Mouse (Mus musculus): ENCODE data around the gene Tmem63a. TPM values are rescaled to one million over a fixed set of nuclear protein-coding genes. Genes with fewer than 3 reads are reported as not detected.
"Not testable (repeated sequence)": the region's sequence is repeated elsewhere in the genome, so short reads cannot be mapped to it uniquely, and the experiment has no call there.

The Tmem63a gene
- 0.71 and 1.4 TPM in 2 replicates for polyA plus RNA-seq (2014; fragmentation: Nextera tagmentation; extraction: Ambion mirVana)

DNA sequence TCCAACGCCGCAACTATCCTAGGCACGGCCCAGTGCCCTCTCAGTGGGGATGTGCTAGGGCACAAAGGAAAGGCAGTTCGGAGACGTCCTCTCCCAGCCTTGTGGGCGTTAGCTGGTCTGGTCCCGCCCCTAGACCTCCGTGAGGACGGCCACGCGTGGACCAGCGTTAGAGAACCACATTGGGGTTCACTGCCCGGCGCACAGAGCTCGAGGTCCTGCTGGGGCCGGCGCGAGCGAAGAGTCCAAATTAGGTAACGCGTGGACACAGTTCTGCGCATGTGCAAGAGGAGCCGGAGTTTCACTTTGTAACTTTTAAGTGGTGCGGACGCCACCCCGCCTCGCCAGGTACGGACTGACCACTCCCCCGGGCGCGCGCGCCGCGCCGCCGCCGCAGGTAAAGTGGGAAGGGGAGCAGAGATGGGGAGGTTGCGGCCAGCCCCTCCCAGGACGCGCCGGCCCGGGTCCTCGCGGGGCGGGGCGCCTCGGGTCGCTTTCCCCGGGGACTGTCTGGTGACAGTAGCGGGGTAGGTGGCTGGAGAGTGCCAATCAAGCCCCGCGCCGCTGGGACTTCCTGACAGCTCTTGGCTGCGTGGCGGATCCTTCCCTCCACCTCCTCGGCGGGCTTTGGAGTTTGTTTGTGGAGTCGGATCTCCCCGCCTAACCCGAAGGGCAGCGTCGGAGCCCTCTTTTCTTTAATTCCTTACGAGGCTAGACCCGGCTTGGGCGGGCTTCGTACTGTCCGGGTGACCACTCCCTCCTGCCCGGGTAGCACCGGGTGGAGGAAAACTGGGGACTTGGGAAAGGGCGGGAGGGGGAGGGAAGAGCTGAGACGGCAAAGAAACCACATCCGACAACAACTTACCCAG is at the start of gene Tmem63a:
Gene Tmem63a (plus strand): TSS at position 179 of the 866 bp plus-strand sequence.
- peaks cover 36% of the 10 kb centered on the region for H3K27me3 ChIP-seq (ENCODE audit: control insufficient read depth, insufficient read depth, low read length)
- peak; percentile 66; the same call in 1 of the 2 replicates for ATAC-seq (ENCODE audit: low read depth)
- H3K4me3 ChIP-seq (ENCODE audit: low read depth, low read length) = peak within 1 kb of the TSS; percentile 54
- no peaks in the 10 kb centered on the region for H3K9me3 ChIP-seq (ENCODE audit: control insufficient read depth, low read length)
- H3K4me1 ChIP-seq (ENCODE audit: control insufficient read depth, insufficient read depth, low read length) = peaks cover 5% of the 10 kb centered on the region; the same call in 1 of the 2 replicates
- H3K9ac ChIP-seq (replicated peaks; ENCODE audit: low read depth, low read length) = peak within 1 kb of the TSS; percentile 41
- H3K4me2 ChIP-seq (ENCODE audit: low read depth, low read length) = peak within 1 kb of the TSS; percentile 95
- no peaks in the 10 kb centered on the region for H3K36me3 ChIP-seq (ENCODE audit: control insufficient read depth, insufficient read depth, low read length)
- under 1% methylated on average over 58 of the region's 73 CpGs for WGBS
- H3K27ac ChIP-seq (ENCODE audit: low read depth, low read length) = no peak within 1 kb of the TSS

GRCm38 (mm10) chr1:180892808-180893207 is 49.3 kb upstream of the Tmem63a start, which contains the start of gene Lefty2:
Gene Lefty2, plus strand, starts transcription at chr1:180893108.
- Histone ChIP-seq H3K4me1 (ENCODE audit: control insufficient read depth, insufficient read depth, low read length) (peaks cover 8% of the 10 kb centered on the region; the same call in 1 of the 2 replicates), H3K27me3 (ENCODE audit: control insufficient read depth, insufficient read depth, low read length) (peaks cover 9% of the 10 kb centered on the region), H3K9me3 (ENCODE audit: control insufficient read depth, low read length) (no peaks in the 10 kb centered on the region), H3K27ac (ENCODE audit: low read depth, low read length) (no peak within 1 kb of the TSS), H3K36me3 (ENCODE audit: control insufficient read depth, insufficient read depth, low read length) (no peaks in the 10 kb centered on the region), H3K4me3 (ENCODE audit: low read depth, low read length) (no peak within 1 kb of the TSS), H3K9ac (replicated peaks; ENCODE audit: low read depth, low read length) (no peak within 1 kb of the TSS), H3K4me2 (ENCODE audit: low read depth, low read length) (no peak within 1 kb of the TSS)
- 61% methylated on average over 10 of the region's 10 CpGs for WGBS
- ATAC-seq (ENCODE audit: low read depth) = no peak

DNA sequence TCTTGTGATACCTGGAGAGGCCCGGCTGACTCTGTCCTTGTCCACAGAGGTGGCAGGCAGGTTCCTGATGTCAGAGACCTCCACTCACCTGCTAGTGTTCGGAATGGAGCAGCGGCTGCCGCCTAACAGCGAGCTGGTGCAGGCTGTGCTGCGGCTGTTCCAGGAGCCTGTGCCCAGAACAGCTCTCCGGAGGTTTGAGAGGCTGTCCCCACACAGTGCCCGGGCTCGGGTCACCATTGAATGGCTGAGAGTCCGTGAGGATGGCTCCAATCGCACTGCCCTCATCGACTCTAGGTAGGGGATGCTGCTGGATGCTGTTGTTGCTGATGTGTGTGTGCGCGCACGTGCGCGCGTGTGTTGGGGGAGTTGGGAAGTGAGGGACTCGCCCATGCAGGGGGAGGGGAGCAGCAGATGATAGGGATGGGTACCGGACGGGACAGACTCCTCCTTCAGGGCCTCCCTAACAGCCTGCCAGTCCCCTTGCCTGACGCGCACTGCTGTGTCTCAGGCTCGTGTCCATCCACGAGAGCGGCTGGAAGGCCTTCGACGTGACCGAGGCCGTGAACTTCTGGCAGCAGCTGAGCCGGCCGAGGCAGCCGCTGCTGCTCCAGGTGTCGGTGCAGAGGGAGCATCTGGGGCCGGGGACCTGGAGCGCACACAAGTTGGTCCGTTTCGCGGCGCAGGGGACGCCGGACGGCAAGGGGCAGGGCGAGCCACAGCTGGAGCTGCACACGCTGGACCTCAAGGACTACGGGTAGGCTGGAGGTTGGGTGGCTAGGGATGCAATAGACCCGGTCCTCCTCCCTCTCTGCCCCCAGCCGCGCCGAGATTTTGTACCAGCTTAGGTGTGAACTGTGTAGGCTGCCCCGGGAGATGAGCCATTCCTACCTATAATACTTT is 47.8 kb upstream of the Tmem63a start:
- not testable (repeated sequence) for H3K4me1 ChIP-seq (ENCODE audit: control insufficient read depth, insufficient read depth, low read length); H3K9ac ChIP-seq (replicated peaks; ENCODE audit: low read depth, low read length); H3K9me3 ChIP-seq (ENCODE audit: control insufficient read depth, low read length); H3K27ac ChIP-seq (ENCODE audit: low read depth, low read length); H3K27me3 ChIP-seq (ENCODE audit: control insufficient read depth, insufficient read depth, low read length); ATAC-seq (ENCODE audit: low read depth); H3K36me3 ChIP-seq (ENCODE audit: control insufficient read depth, insufficient read depth, low read length)
- H3K4me3 ChIP-seq (ENCODE audit: low read depth, low read length) = peak overlapping the region; percentile 3; the same call in 1 of the 2 replicates
- 5% methylated on average over 42 of the region's 51 CpGs for WGBS
- peak overlapping the region; percentile 28 for H3K4me2 ChIP-seq (ENCODE audit: low read depth, low read length)

GRCm38 (mm10) chr1:180901107-180901506 is 41.0 kb upstream of the Tmem63a start:
- Histone ChIP-seq H3K4me2 (ENCODE audit: low read depth, low read length) (no peak overlapping the region), H3K4me3 (ENCODE audit: low read depth, low read length) (no peak overlapping the region), H3K9me3 (ENCODE audit: control insufficient read depth, low read length) (no peaks in the 10 kb centered on the region), H3K27ac (ENCODE audit: low read depth, low read length) (no peak overlapping the region), H3K36me3 (ENCODE audit: control insufficient read depth, insufficient read depth, low read length) (0 out of 2 replicates have a peak, but pooled peaks cover under 1% of the 10 kb centered on the region), H3K4me1 (ENCODE audit: control insufficient read depth, insufficient read depth, low read length) (peaks cover 14% of the 10 kb centered on the region), H3K27me3 (ENCODE audit: control insufficient read depth, insufficient read depth, low read length) (peaks cover 3% of the 10 kb centered on the region; the same call in 1 of the 2 replicates), H3K9ac (replicated peaks; ENCODE audit: low read depth, low read length) (no peak overlapping the region)
- WGBS = 2% methylated on average over 4 of the region's 4 CpGs
- no peak for ATAC-seq (ENCODE audit: low read depth)

DNA sequence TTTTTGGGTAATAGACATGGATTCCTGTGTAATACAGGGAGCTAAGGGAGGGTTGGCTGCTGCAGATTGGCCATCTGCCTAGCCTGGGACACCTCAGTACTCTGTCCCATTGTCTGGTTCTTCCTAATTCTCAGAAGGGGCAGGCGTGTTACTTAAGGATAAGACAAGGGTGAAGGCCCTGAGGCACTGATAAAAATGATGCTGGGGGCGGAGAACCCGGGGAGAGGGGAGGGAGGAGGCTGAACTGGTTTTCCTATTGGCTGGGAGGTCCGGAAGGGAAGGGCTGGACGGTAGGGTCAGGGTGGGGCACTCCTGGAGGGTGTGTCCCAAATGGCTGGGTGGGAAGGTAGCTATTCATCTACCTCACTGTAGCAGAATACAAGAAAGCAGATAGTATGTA is 39.2 kb upstream of the Tmem63a start:
- H3K9me3 ChIP-seq (ENCODE audit: control insufficient read depth, low read length) = no peaks in the 10 kb centered on the region
- H3K4me1 ChIP-seq (ENCODE audit: control insufficient read depth, insufficient read depth, low read length) = peaks cover 14% of the 10 kb centered on the region
- WGBS = 26% methylated on average over 5 of the region's 5 CpGs
- H3K4me2 ChIP-seq (ENCODE audit: low read depth, low read length) = no peak overlapping the region
- H3K27ac ChIP-seq (ENCODE audit: low read depth, low read length) = no peak overlapping the region
- H3K9ac ChIP-seq (replicated peaks; ENCODE audit: low read depth, low read length) = no peak overlapping the region
- ATAC-seq (ENCODE audit: low read depth) = no peak
- H3K4me3 ChIP-seq (ENCODE audit: low read depth, low read length) = no peak overlapping the region
- H3K27me3 ChIP-seq (ENCODE audit: control insufficient read depth, insufficient read depth, low read length) = peaks cover 3% of the 10 kb centered on the region; the same call in 1 of the 2 replicates
- peaks cover 15% of the 10 kb centered on the region; the same call in 1 of the 2 replicates for H3K36me3 ChIP-seq (ENCODE audit: control insufficient read depth, insufficient read depth, low read length)

DNA sequence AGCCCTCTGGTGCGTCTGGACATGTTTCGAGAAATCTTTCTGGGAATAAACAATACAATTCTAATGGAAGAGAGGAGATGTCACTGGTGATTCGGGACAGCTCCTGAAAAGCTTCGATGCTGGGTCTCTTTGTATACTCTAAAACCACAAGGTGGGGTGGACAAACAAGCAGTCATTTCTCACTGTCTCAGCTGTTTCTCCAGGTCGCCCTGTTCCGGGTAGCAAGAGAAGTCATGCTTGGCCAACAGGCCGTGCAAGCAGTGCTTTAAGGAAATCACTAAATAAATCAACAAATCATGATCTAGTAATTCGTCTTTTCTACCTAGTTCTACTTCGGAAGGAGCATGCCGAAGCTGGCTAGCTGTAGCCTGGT is 38.5 kb upstream of the Tmem63a start:
- Histone ChIP-seq H3K9ac (replicated peaks; ENCODE audit: low read depth, low read length) (peak overlapping the region; percentile 91; the same call in 1 of the 2 replicates), H3K4me3 (ENCODE audit: low read depth, low read length) (peak overlapping the region; percentile 81), H3K9me3 (ENCODE audit: control insufficient read depth, low read length) (no peaks in the 10 kb centered on the region), H3K36me3 (ENCODE audit: control insufficient read depth, insufficient read depth, low read length) (peaks cover 15% of the 10 kb centered on the region; the same call in 1 of the 2 replicates), H3K4me2 (ENCODE audit: low read depth, low read length) (peak overlapping the region; percentile 77), H3K27me3 (ENCODE audit: control insufficient read depth, insufficient read depth, low read length) (peaks cover 3% of the 10 kb centered on the region; the same call in 1 of the 2 replicates), H3K4me1 (ENCODE audit: control insufficient read depth, insufficient read depth, low read length) (peaks cover 14% of the 10 kb centered on the region), H3K27ac (ENCODE audit: low read depth, low read length) (peak overlapping the region; percentile 40; the same call in 1 of the 2 replicates)
- no peak for ATAC-seq (ENCODE audit: low read depth)
- WGBS = 44% methylated on average over 10 of the region's 10 CpGs

DNA sequence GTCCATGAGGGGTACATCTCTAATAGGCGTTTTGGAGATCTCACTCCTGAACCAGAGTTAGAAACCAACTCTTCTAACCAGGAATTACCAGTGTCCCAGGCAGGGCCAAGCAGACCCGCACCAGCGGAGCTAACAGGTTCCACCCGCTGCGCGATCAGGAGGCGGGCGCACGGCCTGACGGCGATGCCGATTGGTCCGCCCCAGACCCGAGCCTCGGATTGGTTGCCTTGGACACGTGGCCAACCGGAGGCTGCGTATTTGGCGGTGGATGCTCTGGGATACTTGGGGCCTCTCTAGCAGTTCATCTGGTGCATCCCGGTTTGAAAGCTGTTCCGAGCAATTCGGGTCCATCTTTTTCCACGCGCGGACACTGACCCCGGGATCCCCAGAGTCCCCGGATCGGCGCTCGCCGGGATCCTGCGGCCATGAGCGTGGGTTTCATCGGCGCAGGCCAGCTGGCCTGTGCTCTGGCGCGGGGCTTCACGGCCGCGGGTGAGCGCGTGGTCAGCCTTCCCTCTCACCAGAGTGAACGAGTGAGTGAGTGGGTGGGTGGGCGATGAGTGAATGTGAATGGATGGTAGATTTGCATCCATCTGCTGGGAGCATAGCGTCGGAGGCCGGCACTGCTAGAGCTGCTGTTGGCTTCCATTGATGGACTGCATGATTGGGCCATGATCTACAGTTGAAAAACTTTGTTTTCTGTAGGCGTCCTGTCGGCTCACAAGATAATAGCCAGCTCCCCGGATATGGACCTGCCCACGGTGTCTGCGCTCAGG is 37.9 kb upstream of the Tmem63a start, which contains the start of gene Pycr2:
Gene Pycr2 (plus strand): TSS at position 255 of the 776 bp plus-strand sequence.
- Histone ChIP-seq H3K4me2 (ENCODE audit: low read depth, low read length) (peak within 1 kb of the TSS; percentile 77), H3K27me3 (ENCODE audit: control insufficient read depth, insufficient read depth, low read length) (peaks cover 3% of the 10 kb centered on the region; the same call in 1 of the 2 replicates), H3K9ac (replicated peaks; ENCODE audit: low read depth, low read length) (peak within 1 kb of the TSS; percentile 91), H3K36me3 (ENCODE audit: control insufficient read depth, insufficient read depth, low read length) (peaks cover 15% of the 10 kb centered on the region; the same call in 1 of the 2 replicates), H3K27ac (ENCODE audit: low read depth, low read length) (peak within 1 kb of the TSS; percentile 84), H3K4me3 (ENCODE audit: low read depth, low read length) (peak within 1 kb of the TSS; percentile 81), H3K9me3 (ENCODE audit: control insufficient read depth, low read length) (no peaks in the 10 kb centered on the region), H3K4me1 (ENCODE audit: control insufficient read depth, insufficient read depth, low read length) (peaks cover 14% of the 10 kb centered on the region)
- under 1% methylated on average over 52 of the region's 52 CpGs for whole genome bisulfite sequencing
- peak; percentile 99 for ATAC-seq (ENCODE audit: low read depth)

DNA sequence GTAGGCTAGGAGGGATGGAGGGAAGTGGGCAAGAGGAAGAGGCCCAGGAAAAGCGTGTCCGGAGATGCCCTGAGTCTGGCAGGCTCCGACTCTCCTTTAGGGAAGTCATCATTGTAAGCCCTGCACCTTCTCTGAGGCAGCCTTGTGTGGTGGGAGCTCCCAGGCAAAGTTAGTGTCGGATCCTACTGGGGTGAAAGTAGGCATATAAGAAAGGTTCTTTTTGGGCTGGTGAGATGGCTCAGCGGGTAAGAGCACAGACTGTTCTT is 37.4 kb upstream of the Tmem63a start:
- H3K4me1 ChIP-seq (ENCODE audit: control insufficient read depth, insufficient read depth, low read length) = peaks cover 14% of the 10 kb centered on the region
- H3K4me3 ChIP-seq (ENCODE audit: low read depth, low read length) = peak overlapping the region; percentile 81
- H3K27ac ChIP-seq (ENCODE audit: low read depth, low read length) = peak overlapping the region; percentile 84
- WGBS = under 1% methylated on average over 5 of the region's 5 CpGs
- no peaks in the 10 kb centered on the region for H3K9me3 ChIP-seq (ENCODE audit: control insufficient read depth, low read length)
- H3K9ac ChIP-seq (replicated peaks; ENCODE audit: low read depth, low read length) = peak overlapping the region; percentile 91
- H3K27me3 ChIP-seq (ENCODE audit: control insufficient read depth, insufficient read depth, low read length) = peaks cover 3% of the 10 kb centered on the region; the same call in 1 of the 2 replicates
- H3K4me2 ChIP-seq (ENCODE audit: low read depth, low read length) = peak overlapping the region; percentile 77
- peaks cover 15% of the 10 kb centered on the region; the same call in 1 of the 2 replicates for H3K36me3 ChIP-seq (ENCODE audit: control insufficient read depth, insufficient read depth, low read length)
- no peak for ATAC-seq (ENCODE audit: low read depth)
